Mouse (Mus musculus): ENCODE results near the gene Lrp5. TPM values are rescaled to one million over a fixed set of nuclear protein-coding genes. Genes with fewer than 3 reads are reported as not detected.

Gene Lrp5
- total and polyA plus RNA-seq, 3 experiments = 16.1 to 31.9 TPM; not detected in 1

DNA sequence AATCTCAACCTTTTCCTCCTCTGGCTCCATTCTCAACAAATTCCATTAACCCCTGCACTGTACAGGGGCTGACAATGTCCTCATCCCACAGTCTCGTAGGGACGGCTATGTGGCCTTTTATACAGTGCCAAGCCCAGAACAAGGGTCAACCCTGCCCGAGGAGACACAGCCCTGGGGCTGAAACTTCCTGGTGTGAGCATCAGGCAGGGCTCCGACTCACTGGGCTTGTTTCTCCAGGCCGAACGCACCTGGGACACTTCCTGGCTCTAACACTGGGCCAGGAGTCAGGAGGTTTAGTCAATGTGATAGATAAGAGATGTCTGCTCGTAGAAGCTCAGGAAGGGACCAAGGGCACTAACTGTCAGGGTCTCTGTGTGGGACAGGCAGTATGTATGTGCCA, 54.3 kb downstream of the Lrp5 start:
- Histone ChIP-seq H3K36me3 (ENCODE audit: control insufficient read depth in 1 of 2, insufficient read depth in 2 of 2, low read length in 2 of 2) (peaks cover 0 to 7% of the 10 kb centered on the region in 2 experiments; a peak in 2 of 4 replicates), H3K9me3 (replicated peaks; ENCODE audit: insufficient read depth, low read length) (no peaks in the 10 kb centered on the region), H3K4me1 (ENCODE audit: control insufficient read depth in 1 of 2, insufficient read depth in 2 of 2, low read length in 2 of 2) (peaks cover 5 to 12% of the 10 kb centered on the region in 2 experiments), H3K27me3 (ENCODE audit: control insufficient read depth in 1 of 2, insufficient read depth in 2 of 2, low read length in 2 of 2) (no peaks in the 10 kb centered on the region), H3K79me2 (ENCODE audit: control insufficient read depth, insufficient read depth, low read length, poor library complexity) (no peaks in the 10 kb centered on the region), H3K9ac (ENCODE audit: control insufficient read depth, low read depth, low read length, poor library complexity, severe bottlenecking) (no peak overlapping the region), H3K4me3 (ENCODE audit: control insufficient read depth in 1 of 2, insufficient read depth in 1 of 2, low read depth in 2 of 2, low read length in 2 of 2) (no peak overlapping the region), H3K27ac (ENCODE audit: control insufficient read depth, low read depth, low read length) (no peak overlapping the region)
- TF ChIP-seq MXI1 (IDR thresholded peaks at IDR 0.05; ENCODE audit: low read depth, low read length) = no peak
- no peak for TF ChIP-seq USF1 (IDR thresholded peaks at IDR 0.05; ENCODE audit: low read depth, low read length)
- TF ChIP-seq SMC3 (IDR thresholded peaks at IDR 0.05; ENCODE audit: low read depth, low read length) = no peak
- TF ChIP-seq ZMIZ1 (IDR thresholded peaks at IDR 0.05; ENCODE audit: low read depth, low read length) = no peak
- no peak for TF ChIP-seq JUND (IDR thresholded peaks at IDR 0.05; ENCODE audit: low read depth, low read length)
- TF ChIP-seq E2F4 (IDR thresholded peaks at IDR 0.05; ENCODE audit: borderline replicate concordance, low read depth, low read length) = no peak
- no peak for DNase-seq (ENCODE audit: low read depth, low spot score)

DNA sequence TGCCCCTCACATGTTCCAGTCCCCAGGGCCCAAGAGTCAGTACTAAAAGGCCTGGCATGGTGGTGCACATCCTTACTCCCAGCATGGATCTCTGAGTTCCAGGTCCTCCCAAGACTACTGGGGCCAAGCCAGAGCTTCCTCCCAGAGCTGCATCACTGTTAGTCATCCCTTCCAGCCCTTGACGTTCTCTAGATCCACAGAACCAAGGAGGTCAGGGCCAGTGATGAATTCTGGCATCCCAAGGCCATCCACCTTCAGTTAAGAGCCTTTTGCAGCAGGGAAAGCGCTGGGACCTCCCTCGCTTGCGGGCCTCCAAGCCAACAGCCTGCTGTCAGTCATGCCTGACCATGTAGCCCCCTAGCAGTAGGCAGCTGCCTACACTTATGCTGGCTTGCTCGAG, 54.9 kb downstream of the Lrp5 start:
- Histone ChIP-seq H3K36me3 (ENCODE audit: control insufficient read depth in 1 of 2, insufficient read depth in 2 of 2, low read length in 2 of 2) (peaks cover 0 to 7% of the 10 kb centered on the region in 2 experiments; a peak in 2 of 4 replicates), H3K9ac (ENCODE audit: control insufficient read depth, low read depth, low read length, poor library complexity, severe bottlenecking) (no peak overlapping the region), H3K9me3 (replicated peaks; ENCODE audit: insufficient read depth, low read length) (no peaks in the 10 kb centered on the region), H3K27me3 (ENCODE audit: control insufficient read depth in 1 of 2, insufficient read depth in 2 of 2, low read length in 2 of 2) (no peaks in the 10 kb centered on the region), H3K79me2 (ENCODE audit: control insufficient read depth, insufficient read depth, low read length, poor library complexity) (no peaks in the 10 kb centered on the region), H3K27ac (ENCODE audit: control insufficient read depth, low read depth, low read length) (no peak overlapping the region), H3K4me3 (ENCODE audit: control insufficient read depth in 1 of 2, insufficient read depth in 1 of 2, low read depth in 2 of 2, low read length in 2 of 2) (no peak overlapping the region), H3K4me1 (ENCODE audit: control insufficient read depth in 1 of 2, insufficient read depth in 2 of 2, low read length in 2 of 2) (peaks cover 5 to 12% of the 10 kb centered on the region in 2 experiments)
- no peak for TF ChIP-seq MEF2A (IDR thresholded peaks at IDR 0.05; ENCODE audit: extremely low read depth, insufficient replicate concordance, low read depth, low read length, poor library complexity, severe bottlenecking)
- no peak for TF ChIP-seq NELFE (IDR thresholded peaks at IDR 0.05; ENCODE audit: low read depth, low read length)
- no peak for TF ChIP-seq MXI1 (IDR thresholded peaks at IDR 0.05; ENCODE audit: low read depth, low read length)
- TF ChIP-seq USF1 (IDR thresholded peaks at IDR 0.05; ENCODE audit: low read depth, low read length) = no peak
- TF ChIP-seq UBTF (IDR thresholded peaks at IDR 0.05; ENCODE audit: borderline replicate concordance, insufficient read depth, low read depth, low read length) = no peak
- TF ChIP-seq ZC3H11A (IDR thresholded peaks at IDR 0.05; ENCODE audit: low read depth, low read length) = no peak
- no peak for TF ChIP-seq POLR2A (IDR thresholded peaks at IDR 0.05; ENCODE audit: control insufficient read depth in 1 of 2, insufficient read depth in 1 of 2, low read depth in 1 of 2, low read length in 2 of 2, poor library complexity in 1 of 2)
- no peak for TF ChIP-seq POLR2AphosphoS5 (IDR thresholded peaks at IDR 0.05; ENCODE audit: borderline replicate concordance, low read depth, low read length)
- no peak for TF ChIP-seq CHD1 (IDR thresholded peaks at IDR 0.05; ENCODE audit: low read depth, low read length)
- no peak for TF ChIP-seq MAFK (IDR thresholded peaks at IDR 0.05; ENCODE audit: borderline replicate concordance, low read depth, low read length)
- no peak for TF ChIP-seq ZNF384 (IDR thresholded peaks at IDR 0.05; ENCODE audit: low read depth, low read length)
- TF ChIP-seq ETS1 (IDR thresholded peaks at IDR 0.05; ENCODE audit: low read depth, low read length) = no peak
- TF ChIP-seq SMC3 (IDR thresholded peaks at IDR 0.05; ENCODE audit: low read depth, low read length) = no peak
- no peak for TF ChIP-seq KAT2A (conservative IDR thresholded peaks at IDR 0.05; ENCODE audit: low read depth, low read length)
- no peak for TF ChIP-seq NRF1 (IDR thresholded peaks at IDR 0.05; ENCODE audit: insufficient read depth, low read depth, low read length, poor library complexity, severe bottlenecking)
- TF ChIP-seq EP300 (IDR thresholded peaks at IDR 0.05; ENCODE audit: low read depth in 1 of 2, low read length in 2 of 2) = no peak
- TF ChIP-seq USF2 (IDR thresholded peaks at IDR 0.05; ENCODE audit: borderline replicate concordance in 1 of 2, insufficient read depth in 1 of 2, low read depth in 1 of 2, low read length in 2 of 2) = no peak
- TF ChIP-seq ZKSCAN1 (IDR thresholded peaks at IDR 0.05; ENCODE audit: low read depth, low read length) = no peak
- DNase-seq (ENCODE audit: low read depth, low spot score) = no peak

All from MEL (cell line).